Mouse (Mus musculus): ENCODE data around the gene Mgll.

Gene Mgll

DNA sequence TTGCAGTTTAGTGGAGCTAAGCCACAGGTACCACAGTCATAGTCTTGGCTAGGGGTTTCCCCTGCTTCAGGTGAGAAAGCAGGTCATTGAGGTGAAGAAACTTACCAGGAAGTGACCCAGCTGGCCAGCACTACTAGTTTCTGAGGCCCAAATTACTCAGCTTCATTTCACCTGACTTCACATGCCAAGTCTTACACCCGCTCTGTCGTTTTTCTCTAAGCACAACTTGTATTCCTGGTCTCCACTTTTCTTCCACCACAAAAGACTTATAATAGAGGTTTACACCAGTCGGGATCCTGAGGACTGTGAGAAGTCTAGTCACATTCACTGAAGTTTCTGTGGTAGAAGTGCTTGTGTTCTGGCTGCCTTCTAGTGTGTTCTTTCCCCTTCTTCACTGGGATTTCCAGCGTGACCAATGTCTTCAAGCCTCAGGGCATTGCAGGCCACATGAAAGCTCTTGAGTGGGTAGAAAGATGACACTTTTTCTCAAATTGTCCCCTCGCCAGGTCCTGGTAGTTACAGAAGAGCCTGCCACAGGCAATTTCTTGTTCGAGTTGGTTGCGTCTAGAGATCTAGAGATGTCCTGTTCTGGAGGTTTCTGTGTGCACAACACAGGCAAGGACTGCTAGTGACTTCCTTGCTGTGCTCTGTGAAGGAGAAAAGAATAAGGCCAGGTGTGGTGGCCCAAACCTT lies 6.0 kb upstream of the Mgll start:
- no peak for DNase-seq

GRCm38 (mm10) chr6:88721059-88721458 lies 3.2 kb upstream of the Mgll start:
- no peak for DNase-seq

DNA sequence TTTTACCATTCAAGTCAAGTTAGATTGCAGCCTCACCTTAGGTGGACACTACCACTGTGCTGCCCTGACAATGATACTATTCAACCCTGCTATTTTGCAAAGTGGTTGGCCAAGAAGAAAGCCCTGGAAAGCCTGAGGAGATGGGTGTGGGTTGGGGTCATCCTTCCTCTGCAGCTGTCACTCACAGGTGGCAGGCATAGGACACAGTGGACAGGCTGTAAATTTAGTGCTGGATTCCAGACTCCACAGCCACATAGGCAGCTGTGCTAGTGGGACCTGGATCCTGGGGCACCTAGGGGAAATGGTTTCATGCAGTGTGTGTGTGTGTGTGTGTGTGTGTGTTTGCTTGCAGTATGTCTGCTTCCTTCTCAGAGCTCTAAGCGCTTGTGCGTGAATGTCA lies 1.3 kb upstream of the Mgll start:
- no peak for DNase-seq

GRCm38 (mm10) chr6:88723806-88724312 lies 353 bp upstream of the Mgll start:
- no peak for DNase-seq

DNA sequence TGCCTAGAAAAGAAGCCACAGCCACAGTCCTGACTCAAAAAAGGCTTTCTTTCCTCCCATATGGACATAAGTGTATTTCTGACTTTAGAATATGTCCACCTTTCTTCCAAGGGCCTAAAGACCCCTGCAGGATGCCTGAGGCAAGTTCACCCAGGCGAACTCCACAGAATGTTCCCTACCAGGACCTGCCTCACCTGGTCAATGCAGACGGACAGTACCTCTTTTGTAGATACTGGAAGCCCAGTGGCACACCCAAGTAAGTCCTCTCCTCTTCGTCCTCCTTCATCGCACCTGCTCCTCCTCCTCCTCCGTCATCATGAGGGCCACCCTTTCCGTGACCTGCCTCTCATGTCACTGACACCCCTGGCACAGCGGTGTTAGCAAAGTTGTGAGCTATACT lies 1.4 kb downstream of the Mgll start:
- no peak for DNase-seq

DNA sequence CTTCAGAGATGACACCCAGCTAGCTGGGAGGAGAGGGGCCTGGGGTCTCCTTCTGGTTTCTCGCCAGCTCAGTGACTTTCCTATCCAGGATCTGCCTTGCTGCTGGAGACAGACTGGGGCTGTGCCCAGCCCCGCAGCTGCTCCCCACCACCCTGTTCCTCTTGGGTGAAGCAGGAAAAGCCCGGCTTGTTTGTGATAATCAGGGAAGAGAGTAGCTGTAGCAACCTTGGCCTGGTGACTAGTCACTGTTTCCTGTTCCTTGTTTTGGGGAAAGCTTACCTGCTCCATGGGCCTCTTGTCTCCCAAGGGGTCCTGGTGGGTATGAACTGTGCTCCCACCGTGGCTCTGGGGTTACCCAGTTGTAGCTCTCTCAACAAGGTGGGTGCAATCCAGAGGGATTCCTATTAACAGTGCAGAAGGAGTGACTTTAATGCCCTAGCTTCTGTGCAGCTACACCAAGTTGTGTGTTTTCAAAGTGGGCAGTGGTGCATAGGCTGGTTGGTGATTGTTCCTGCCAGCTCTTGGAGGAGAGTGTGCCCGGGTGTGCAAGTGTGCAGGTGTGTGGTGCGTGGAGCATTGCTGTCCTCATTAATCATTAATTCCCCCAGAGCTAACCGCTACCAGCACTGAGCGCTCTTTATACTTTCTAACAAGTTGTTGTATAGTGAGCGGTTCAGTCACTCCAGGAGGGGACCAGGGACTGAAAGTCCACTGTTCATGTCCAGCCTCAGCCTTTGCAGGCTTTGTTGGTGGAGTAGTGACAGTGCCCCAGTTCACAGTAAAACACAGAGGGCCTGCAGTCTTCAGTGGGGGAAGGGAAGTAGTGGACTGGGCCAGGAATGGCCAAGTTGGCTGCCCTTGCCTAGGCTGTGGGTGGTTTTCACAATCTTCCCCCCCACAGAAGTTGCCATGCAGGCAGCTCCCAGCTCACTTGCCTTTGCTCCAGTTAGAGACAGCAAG lies 2.3 kb downstream of the Mgll start:
- DNase-seq, result no peak

DNA sequence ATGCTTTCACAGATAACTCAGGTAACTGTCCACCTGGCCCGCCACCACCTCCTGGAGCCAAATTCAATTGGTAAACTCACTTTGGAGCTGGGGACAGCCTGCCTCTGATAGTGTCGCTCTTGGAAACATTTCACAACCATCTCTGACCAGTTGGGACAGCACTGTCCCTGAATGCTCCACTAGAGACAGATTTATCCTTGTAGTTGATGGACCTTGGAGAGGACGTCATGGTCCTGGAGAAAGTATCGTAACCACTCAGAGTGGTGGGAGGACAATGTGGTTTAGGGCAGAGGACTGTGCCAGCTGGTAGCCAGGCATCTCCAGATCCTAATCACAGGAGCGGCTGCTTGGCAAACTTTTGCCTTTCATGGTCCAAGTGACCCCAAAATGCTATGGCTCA lies 3.3 kb downstream of the Mgll start:
- no peak for DNase-seq

DNA sequence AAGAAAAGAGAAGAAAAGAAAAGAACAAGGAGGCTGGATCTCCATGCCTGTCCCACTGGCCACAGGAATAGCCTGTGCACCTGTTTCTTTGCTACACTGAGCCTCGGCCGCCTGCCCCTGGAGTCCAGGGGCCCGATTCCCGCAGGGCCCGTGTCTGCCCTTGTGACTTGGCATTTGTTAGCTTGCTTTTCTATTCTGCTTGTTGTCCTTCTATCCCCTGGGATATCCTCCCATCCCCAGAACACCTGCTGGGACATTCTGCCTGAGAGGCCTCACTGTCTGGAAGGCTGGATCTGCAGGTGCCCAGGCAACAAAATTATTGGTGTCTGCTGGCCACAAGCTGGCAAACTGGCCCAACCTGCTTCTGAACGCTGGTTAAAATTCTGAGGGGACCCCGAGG lies 3.8 kb downstream of the Mgll start:
- no peak for DNase-seq

- no peak for DNase-seq
Measured at GRCm38 (mm10) chr6:88728515-88728914, 4.3 kb downstream of the Mgll start.

- DNase-seq, result no peak
Measured at GRCm38 (mm10) chr6:88731211-88731751, 7.1 kb downstream of the Mgll start.

DNA sequence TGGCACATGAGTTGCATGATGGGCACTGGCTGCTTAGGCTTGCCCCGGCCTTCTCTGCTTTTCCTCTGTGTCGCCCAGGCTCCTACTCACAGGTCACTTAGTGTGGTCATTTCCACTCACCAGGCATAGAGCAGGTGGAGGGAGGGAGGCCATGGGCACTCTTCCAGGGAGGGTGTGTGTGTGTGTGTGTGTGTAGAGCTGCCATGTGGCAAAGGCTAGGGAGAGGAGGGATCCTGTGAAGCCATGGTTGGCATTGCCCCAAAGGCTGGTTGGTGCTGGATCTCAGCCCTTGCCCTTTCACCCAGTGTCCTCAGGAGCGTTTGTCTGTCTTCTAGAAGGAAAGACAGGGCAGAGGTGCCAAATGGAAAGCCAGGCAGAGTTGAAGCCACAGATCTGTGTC lies 7.8 kb downstream of the Mgll start:
- no peak for DNase-seq

DNA sequence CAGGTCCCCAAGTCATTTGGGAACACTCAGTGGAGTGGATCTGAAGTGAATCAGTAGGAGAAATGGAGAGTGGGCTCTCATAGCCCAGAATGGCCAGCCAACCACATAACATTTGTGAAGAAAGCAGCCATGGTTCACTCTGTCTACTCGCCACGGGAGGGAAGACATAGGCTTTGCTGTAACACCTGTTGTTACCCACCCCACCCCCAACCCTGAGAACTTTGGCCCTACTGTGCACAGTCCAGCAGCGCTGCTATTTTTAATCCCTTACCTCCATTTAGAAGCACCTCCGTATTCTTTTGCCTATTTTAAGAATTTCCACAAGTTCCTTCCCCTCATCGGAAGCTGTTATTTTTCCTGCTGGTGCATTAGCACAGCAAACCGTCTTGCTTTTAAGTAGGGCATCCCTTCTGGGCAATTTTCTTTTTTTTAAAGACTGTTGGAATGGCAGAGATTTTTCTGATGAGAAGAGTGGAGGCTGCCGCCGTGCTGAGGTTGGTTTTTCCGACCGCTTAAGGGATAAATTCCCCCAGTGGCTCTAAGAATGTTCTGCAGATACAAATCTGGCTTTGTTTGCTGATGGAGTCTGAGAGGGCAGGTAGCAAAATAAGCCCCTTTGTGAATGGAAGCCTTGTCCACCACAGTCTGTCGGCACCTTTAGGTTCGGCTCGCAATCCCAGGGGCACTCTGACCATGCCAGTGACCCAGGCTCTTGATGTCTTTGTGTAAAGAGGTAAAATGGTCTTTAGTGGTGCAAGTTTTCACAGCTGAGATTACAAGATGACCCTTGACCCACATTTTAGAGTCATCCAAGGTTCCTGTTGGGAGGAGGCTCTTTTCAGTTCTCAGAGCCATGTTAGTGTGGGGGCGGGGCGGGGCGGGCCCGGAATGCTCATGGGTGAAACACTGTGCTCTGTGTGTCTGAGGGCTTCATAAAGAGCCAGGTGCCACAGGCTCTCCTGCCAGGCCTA lies 8.7 kb downstream of the Mgll start:
- DNase-seq, result no peak

- DNase-seq, result no peak
Measured at GRCm38 (mm10) chr6:88736337-88736736, 12.1 kb downstream of the Mgll start.

DNA sequence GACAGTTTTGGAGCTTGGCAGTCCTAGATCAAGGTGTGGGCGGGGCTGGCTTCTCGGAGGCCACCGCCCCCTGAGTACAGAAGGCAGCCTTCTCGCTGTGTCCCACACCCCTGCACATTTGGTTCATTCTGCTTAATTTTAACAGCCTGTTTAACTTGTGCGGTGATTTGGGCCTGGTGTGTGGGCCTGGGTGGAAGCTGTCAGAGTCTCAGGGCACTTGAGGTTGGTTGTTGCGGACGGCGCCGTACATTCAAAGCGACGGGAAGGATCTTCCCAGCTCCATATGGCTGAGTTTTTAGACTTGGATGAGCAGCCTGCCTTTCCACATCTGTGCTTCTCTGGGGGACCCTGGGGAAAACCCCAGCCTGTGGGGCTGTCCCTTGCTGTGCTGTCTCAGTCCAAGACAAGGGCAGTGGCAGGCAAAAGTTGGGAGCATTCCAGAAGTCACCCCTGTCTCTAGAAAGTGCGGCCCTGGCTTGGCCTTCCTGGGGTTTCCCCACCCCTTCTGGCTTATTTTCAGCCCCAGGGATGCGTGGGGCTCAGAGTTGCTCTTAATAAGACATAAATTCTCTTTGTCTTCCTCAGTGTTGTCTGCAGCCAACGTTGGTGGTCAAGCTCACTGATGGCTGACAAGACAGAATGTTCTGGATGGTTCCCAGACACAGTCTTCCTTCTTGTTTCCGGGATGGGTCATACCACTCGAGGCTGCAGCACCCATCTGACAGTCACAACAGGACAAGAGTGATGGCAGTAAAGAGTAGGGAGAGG lies 12.7 kb downstream of the Mgll start:
- DNase-seq, result no peak

DNA sequence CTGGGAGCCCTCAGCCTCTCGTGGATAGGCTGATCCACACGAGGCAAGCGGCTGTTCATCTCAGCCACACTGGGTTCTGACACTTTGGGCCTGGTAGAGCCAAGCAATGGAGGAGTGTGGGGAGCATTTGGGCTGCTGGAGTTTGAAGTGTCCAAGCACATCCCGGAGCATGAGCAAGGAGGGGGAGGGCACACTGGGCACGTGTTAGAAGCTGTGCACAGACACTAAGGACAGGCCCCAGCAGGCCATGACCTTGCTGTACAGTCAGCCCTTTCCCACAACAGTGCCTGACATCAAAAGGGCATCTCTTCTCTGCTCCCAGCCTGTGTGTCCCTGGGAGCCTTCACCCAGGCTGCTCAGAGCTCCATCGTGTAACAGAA lies 13.3 kb downstream of the Mgll start:
- no peak for DNase-seq

DNA sequence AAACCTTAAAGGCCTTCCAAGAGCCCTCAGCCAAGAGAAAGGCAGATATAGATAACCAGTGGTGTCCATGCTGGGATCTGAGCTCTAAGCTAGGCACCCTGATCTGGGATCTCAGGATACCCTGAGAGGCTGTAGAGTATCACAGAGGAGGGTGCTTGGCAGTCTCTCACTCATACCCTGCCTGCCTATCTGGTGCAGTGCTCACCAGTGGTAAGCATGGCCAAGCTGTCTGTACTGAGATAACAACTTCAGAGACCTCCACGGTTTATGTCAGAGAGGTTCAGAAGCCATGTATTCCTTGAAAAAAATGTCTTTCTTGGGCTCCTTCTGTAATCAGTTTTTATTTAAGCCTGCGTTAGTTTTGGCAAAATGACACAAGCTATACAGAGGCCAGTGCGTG lies 16.8 kb downstream of the Mgll start:
- DNase-seq, result no peak

- no peak for DNase-seq
Measured at GRCm38 (mm10) chr6:88741791-88742190, 17.6 kb downstream of the Mgll start.

DNA sequence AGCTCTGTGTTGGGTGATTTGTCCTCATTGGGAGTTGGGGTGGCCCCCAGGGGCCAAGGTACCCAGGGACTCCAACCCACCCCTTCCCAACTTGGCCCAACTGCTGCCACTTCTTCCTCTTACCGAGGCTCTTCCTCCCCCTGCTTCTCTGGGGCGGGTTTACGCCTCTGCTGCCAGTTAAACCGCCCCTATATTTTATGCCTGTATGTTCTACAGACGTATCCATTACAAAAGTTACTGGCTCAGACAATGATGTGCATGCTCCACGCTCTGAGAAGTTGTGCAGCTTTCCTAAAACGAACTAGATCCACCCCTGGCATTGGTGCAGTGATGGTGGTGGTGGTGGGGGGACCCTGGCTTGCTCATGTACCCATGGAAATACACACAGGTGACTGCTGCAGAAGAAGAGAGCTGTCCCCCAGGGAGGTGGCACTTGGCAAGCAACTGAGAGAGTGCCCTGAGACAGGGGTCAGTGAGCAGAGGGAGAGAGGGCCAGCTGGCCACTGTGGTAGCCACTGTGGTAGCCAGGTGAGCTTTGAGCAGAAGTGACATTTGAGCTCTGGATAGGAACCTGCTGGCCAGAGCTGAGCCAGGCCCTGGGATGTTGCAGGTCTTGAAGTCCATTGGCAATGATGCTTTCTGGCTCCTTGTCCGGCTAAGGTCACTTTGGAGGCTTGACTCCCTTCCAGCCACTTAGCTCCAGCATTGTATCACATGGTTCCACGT lies 18.2 kb downstream of the Mgll start:
- no peak for DNase-seq

GRCm38 (mm10) chr6:88743601-88744291 lies 19.5 kb downstream of the Mgll start:
- no peak for DNase-seq

DNA sequence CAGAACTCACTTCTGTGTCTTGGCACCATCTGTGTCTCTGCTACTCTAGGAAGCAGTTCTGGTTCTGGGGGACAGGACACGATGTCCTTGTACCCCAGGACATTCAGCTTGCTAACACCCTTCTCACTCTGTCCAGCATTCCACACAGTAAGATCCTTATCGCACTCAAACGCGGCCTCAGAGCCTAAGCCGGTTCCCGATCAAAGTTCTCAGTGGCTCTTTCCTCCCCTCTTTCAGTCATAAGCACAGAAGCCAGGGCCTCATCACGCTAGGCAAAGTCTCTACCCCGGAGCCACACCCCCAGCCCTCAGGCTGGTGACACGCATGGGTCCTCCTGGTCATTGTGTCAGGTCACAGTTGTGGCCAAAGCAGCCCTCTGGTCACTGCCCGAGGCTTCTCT lies 20.8 kb downstream of the Mgll start:
- DNase-seq, result no peak

All from thymus, postnatal 14 days (tissue).